Mouse (Mus musculus): ENCODE measurements at regions not wholly inside any gene's neighbourhood (a gene's known extent, or its start where the extent isn't known, plus 50 kb on each side); places are given as distances from the start of the nearest gene placed in this dataset.

DNA sequence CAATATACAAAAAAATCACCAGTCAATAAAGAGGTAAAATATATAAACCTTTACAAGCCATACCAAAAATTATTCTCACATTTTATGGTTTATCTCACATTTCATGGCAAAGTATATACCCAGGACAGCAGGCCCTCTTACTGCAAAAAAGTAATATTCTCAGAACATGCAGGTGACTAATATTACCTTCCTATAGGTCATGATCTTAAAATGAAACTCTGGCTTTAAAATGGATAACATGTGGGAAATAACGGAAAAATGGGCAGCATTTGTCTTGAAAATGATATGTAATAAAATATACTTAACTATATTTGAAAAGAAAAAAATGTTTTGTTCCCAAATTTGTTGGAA is 118.4 kb upstream of the Efemp1 start:
- no peak for TF ChIP-seq CTCF (IDR thresholded peaks at IDR 0.05; ENCODE audit: borderline replicate concordance, extremely low read depth, insufficient read depth, insufficient read length)
- TF ChIP-seq POLR2A (IDR thresholded peaks at IDR 0.05; ENCODE audit: borderline replicate concordance, extremely low read depth, insufficient read depth, insufficient read length, poor library complexity, severe bottlenecking) = no peak

Data from brain, embryonic 14.5 days (tissue).